Mouse (Mus musculus): ENCODE results near the gene Olfr1270.
"Not testable (repeated sequence)": the region's sequence is repeated elsewhere in the genome, so short reads cannot be mapped to it uniquely, and the experiment has no call there.

Olfr1270 gene

GRCm38 (mm10) chr2:90152991-90153390, at the start of gene Olfr1270:
Gene Olfr1270, minus strand, starts transcription at chr2:90153091.
- no peak for DNase-seq (ENCODE audit: extremely low read depth, insufficient read length, low spot score)

DNA sequence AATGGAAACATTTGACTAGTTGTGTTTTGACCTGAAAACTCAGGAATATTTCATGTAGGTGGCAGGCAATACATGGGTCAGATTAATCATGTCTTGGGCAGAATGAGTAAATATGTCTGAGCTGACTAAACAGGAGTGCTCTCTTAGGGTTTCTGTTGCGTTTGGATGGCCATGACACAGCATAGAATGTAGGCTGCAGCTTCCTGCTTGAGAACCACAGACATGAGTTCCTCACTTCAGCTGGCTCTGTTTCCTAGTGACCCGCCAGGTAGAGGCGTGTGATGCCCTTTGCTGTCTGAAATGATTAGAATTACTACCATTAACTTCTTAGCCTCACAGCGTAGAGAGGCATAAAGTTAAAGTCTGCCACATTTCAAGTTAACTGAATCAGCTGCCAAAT, 46.7 kb upstream of the Olfr1270 start:
- not testable (repeated sequence) for DNase-seq (ENCODE audit: extremely low read depth, insufficient read length, low spot score)

DNA sequence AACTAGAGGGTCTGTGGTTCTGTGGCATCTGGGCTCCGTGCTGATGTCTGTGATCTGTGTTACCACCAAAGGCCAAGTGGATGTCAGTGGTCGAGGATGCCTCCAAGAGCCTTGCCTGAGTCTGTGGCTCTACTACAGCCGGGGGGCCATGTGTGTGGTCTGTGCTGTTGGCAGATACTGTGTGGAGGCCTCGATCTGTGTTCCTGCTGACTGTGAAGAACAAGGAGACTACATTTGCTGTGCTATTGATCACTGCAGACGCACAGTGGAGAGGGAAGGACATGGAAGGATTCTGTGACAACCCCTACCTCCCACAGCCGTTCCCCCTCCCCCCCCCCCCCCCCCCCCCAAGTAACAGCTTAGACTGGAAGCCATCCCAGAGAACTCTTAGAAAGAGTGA, 42.4 kb upstream of the Olfr1270 start:
- DNase-seq (ENCODE audit: extremely low read depth, insufficient read length, low spot score), result not testable (repeated sequence)

DNA sequence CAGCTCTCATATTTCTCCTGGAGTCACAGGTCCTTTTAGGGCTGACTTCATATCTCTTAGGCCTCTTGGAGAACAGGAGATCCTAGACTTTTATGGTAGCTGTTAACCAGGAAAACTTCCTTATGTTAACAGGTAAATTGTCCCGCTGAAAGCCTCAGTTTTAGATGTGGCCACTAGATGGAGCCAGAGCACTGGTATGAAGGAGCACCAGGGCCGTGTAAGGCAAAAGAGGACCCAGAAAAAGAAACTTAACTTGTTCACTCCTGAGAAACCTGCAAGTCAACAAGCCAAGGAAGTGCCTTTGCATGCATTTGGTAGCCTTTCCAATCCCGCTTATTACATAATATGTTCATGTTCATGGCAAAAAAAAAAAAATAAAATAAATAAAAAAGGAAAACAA, 41.9 kb upstream of the Olfr1270 start:
- DNase-seq (ENCODE audit: extremely low read depth, insufficient read length, low spot score), result not testable (repeated sequence)

DNA sequence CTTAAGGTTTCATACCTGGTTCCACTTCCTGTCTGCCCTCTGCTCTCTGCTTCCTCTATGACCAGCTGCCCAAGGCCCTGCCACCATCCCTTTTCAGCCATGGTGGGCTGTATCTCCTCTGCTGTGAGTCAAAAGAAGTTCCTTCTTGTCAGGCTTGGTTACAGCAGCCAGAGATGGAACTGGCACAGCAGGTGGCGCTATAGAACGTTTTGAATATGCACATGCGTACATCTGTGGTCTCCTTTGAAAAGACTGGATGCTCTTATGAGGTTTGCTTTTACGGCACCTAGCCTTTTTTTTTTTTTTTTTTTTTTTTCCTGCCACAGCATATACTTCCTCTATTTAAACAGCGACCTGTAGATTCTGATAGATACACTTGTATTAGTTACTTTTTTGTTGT, 34.2 kb upstream of the Olfr1270 start:
- not testable (repeated sequence) for DNase-seq (ENCODE audit: extremely low read depth, insufficient read length, low spot score)

DNA sequence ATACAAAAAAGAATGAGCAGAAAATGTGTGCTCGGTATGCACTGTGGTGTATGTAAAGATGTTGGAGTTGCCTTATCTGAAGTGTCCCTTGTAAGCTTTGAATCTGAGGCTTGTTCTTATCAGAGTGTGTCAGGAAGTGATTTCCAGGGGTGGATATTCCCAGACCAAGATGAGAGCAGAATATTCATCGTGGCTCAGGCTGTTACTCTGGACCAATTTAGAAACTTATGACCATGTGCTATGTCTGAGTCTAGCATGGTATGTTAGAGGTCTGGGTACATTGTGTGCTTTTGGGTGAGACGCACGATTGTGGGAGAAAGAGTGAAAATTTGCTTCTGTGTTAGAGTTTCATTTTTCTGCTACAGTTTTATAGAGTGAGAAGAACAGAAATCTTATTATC, 33.2 kb upstream of the Olfr1270 start:
- DNase-seq (ENCODE audit: extremely low read depth, insufficient read length, low spot score), result not testable (repeated sequence)

- DNase-seq (ENCODE audit: extremely low read depth, insufficient read length, low spot score), result no peak
These were observed 1.0 kb upstream of the Olfr1270 start for GRCm38 (mm10) chr2:90153916-90154315.

GRCm38 (mm10) chr2:90142196-90142595, 10.7 kb downstream of the Olfr1270 start, which contains the start of gene Olfr32:
Gene Olfr32, minus strand, starts transcription at chr2:90142296.
- DNase-seq (ENCODE audit: extremely low read depth, insufficient read length, low spot score), result no peak

GRCm38 (mm10) chr2:90121312-90121711, 31.6 kb downstream of the Olfr1270 start, which contains the start of gene Olfr1269:
Gene Olfr1269, minus strand, starts transcription at chr2:90121412.
- DNase-seq (ENCODE audit: extremely low read depth, insufficient read length, low spot score), result no peak
